Mouse (Mus musculus): Measurements from ENCODE around the gene Fam193a. TPM values are rescaled to one million over a fixed set of nuclear protein-coding genes. Genes with fewer than 3 reads are reported as not detected.

The Fam193a gene
- polyA plus RNA-seq, 1 experiment from 2014 or later = 14.1 TPM

DNA sequence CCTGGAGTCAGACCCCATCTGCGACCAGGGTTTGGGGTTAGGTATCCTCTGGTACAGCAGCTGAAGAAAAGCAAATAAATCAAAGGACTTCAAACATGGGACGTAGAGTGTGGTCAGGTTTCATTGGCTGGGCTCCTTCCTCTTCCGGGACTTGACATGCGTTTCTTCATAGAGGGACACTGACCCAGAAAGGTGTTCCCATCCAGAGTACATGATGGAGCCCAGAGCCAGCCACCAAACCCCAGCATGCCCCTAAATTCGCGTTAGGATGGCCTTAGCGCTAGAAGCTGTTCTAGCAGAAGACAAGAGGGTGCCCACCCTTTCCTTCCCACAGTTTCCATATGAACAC, 144.5 kb downstream of the Fam193a start:
- Histone ChIP-seq H3K36me3 (no peaks in the 10 kb centered on the region), H3K27ac (no peak overlapping the region), H3K9ac (no peak overlapping the region; the same call in 1 of the 2 replicates), H3K4me2 (replicated peaks) (peak overlapping the region; percentile 97), H3K9me3 (no peaks in the 10 kb centered on the region), H3K27me3 (replicated peaks) (peaks cover 13% of the 10 kb centered on the region), H3K4me3 (peak overlapping the region; percentile 60), H3K4me1 (peaks cover 11% of the 10 kb centered on the region; the same call in 1 of the 2 replicates)
- peak; percentile 27; the same call in 1 of the 2 replicates for ATAC-seq (ENCODE audit: low FRiP score, low read depth)
- WGBS = 29% methylated on average over 7 of the region's 7 CpGs

- Histone ChIP-seq H3K27ac (no peak overlapping the region), H3K27me3 (replicated peaks) (peaks cover 13% of the 10 kb centered on the region), H3K9ac (no peak overlapping the region), H3K4me3 (no peak overlapping the region), H3K4me1 (peaks cover 11% of the 10 kb centered on the region; the same call in 1 of the 2 replicates), H3K4me2 (replicated peaks) (no peak overlapping the region), H3K9me3 (no peaks in the 10 kb centered on the region), H3K36me3 (no peaks in the 10 kb centered on the region)
- no peak for ATAC-seq (ENCODE audit: low FRiP score, low read depth)
Measured at GRCm38 (mm10) chr5:34515096-34515495, 145.4 kb downstream of the Fam193a start.

DNA sequence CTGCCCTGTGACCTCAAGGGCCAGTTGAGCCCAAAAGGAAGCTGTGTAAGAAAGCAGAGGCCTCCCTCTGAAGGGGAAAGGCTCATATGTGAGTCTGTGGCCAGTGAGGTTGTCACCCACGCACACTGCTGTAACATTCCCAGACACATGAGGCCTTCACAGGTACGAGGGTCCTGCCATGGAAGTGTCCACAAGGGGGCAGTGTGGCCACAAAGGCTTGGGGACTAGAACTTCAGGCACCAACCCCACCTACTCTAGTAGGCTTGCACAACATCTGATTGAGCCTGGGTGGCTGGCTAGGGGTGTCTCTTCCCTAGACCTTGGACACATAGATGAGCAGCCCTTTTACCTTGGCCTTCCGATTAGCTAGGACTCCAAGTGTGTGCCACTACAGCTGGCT, 148.2 kb downstream of the Fam193a start:
- WGBS = 29% methylated on average over 3 of the region's 3 CpGs

GRCm38 (mm10) chr5:34519389-34519910, 149.7 kb downstream of the Fam193a start:
- H3K36me3 ChIP-seq = no peaks in the 10 kb centered on the region
- H3K4me1 ChIP-seq = no peaks in the 10 kb centered on the region
- H3K4me2 ChIP-seq (replicated peaks) = no peak overlapping the region
- H3K27me3 ChIP-seq (replicated peaks) = no peaks in the 10 kb centered on the region; the same call in 1 of the 2 replicates
- WGBS = 81% methylated on average over 9 of the region's 9 CpGs
- no peak overlapping the region for H3K4me3 ChIP-seq
- no peak overlapping the region for H3K9ac ChIP-seq
- no peak overlapping the region for H3K27ac ChIP-seq
- H3K9me3 ChIP-seq = no peaks in the 10 kb centered on the region
- no peak for ATAC-seq (ENCODE audit: low FRiP score, low read depth)

More for the DNA sequence above, 148.2 kb downstream of the Fam193a start:
- Histone ChIP-seq H3K9ac (no peak overlapping the region), H3K9me3 (no peaks in the 10 kb centered on the region), H3K27ac (no peak overlapping the region), H3K4me1 (peaks cover 11% of the 10 kb centered on the region; the same call in 1 of the 2 replicates), H3K4me3 (no peak overlapping the region), H3K27me3 (replicated peaks) (peaks cover 4% of the 10 kb centered on the region), H3K36me3 (no peaks in the 10 kb centered on the region), H3K4me2 (replicated peaks) (no peak overlapping the region)
- no peak for ATAC-seq (ENCODE audit: low FRiP score, low read depth)

DNA sequence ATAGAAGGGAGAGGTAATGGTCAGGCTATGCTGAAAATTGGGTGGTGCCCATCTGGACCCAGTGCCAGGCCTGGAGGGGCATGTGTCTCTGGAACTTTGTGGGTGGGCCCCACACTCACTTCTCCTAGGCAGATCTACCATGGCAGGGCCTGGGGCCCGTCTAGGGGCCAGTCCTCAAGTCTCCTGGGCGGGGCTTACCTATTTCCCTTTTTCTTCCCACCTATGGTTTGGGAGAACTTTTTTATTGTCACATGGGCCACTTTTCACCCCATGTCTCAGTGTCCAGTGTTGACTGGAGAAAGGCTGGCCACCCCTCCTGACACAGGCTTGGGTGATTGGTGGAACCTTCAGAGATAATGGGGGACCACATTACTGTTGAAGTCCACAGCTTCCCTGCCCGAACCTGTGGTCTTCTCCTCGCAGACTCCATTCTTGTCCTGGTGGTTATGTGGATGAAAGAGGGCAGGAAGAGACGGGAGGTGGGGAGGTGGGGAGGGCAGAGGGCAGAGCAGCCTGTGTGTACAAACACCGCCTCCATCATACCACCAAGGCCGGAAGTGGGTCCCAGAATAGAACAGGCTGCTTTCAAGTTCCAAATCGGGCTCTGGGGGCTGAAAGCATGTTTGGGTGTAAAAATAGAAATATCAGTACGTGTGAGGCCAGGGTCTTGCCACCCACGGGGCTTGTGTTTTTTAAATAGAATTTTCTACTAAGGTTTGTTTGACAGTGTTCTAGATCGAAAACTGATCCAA, 150.9 kb downstream of the Fam193a start:
- Histone ChIP-seq H3K27ac (no peak overlapping the region), H3K9me3 (no peaks in the 10 kb centered on the region), H3K36me3 (no peaks in the 10 kb centered on the region), H3K4me2 (replicated peaks) (no peak overlapping the region), H3K4me3 (no peak overlapping the region), H3K9ac (no peak overlapping the region), H3K27me3 (replicated peaks) (no peaks in the 10 kb centered on the region; the same call in 1 of the 2 replicates), H3K4me1 (no peaks in the 10 kb centered on the region)
- no peak for ATAC-seq (ENCODE audit: low FRiP score, low read depth)
- WGBS = 83% methylated on average over 11 of the region's 11 CpGs

DNA sequence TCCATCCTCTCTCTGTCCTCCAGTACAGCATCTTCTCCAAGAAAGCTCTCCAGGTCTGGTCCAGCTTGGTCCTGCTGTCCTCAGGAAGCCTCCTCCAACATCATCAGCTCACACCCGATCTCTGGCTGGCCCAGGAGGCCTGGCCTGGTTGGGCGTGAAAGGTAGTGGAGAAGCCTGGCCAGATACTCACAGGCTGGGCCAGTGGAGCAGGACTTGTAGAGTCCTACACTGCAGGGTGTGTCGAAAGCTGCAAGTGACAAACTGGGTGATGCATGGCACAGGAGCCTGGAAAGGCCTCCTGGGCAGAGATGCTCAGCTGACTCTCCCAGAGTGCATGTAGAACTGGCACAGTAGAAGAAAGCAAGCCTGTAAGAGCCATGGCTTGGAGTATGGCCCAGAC, 151.6 kb downstream of the Fam193a start:
- H3K4me2 ChIP-seq (replicated peaks) = no peak overlapping the region
- no peak overlapping the region for H3K4me3 ChIP-seq
- no peak overlapping the region for H3K9ac ChIP-seq
- no peaks in the 10 kb centered on the region for H3K9me3 ChIP-seq
- ATAC-seq (ENCODE audit: low FRiP score, low read depth) = no peak
- H3K27ac ChIP-seq = no peak overlapping the region
- 85% methylated on average over 3 of the region's 3 CpGs for WGBS
- H3K4me1 ChIP-seq = no peaks in the 10 kb centered on the region
- peaks cover 4% of the 10 kb centered on the region; the same call in 1 of the 2 replicates for H3K27me3 ChIP-seq (replicated peaks)
- H3K36me3 ChIP-seq = no peaks in the 10 kb centered on the region

DNA sequence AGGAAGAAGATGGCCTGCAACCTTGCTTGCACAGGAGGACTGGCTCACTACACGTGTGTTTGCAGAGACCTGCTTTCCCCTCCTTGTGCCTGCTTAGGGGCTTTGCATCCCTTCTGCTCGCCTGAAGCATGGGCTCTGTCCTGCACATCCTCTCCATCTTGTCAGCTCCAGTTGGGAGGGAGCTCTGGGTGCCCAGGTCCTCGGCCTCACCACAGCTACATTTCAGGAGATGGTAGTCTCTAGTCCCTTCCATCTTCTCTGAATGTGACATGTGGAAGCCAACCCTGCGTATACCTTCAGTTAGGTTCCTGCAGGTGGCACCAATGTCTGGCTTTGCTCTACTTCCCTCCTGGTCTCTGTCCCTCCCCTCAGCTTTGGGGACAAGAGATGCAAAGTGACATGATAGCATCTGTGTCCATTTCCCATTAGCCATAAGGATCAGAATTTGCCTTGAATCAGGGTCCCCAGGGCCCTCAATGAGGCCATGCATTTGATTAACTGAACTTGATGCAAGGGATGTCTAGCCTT, 154.3 kb downstream of the Fam193a start:
- H3K4me1 ChIP-seq = no peaks in the 10 kb centered on the region
- H3K4me3 ChIP-seq = no peak overlapping the region
- ATAC-seq (ENCODE audit: low FRiP score, low read depth) = no peak
- peaks cover 9% of the 10 kb centered on the region; the same call in 1 of the 2 replicates for H3K27me3 ChIP-seq (replicated peaks)
- no peak overlapping the region for H3K4me2 ChIP-seq (replicated peaks)
- H3K9ac ChIP-seq = no peak overlapping the region
- H3K27ac ChIP-seq = no peak overlapping the region
- no peaks in the 10 kb centered on the region for H3K36me3 ChIP-seq
- no peaks in the 10 kb centered on the region for H3K9me3 ChIP-seq
- 58% methylated on average over 4 of the region's 4 CpGs for WGBS

GRCm38 (mm10) chr5:34524511-34524910, 154.8 kb downstream of the Fam193a start:
- Histone ChIP-seq H3K4me3 (no peak overlapping the region), H3K9ac (no peak overlapping the region), H3K4me1 (no peaks in the 10 kb centered on the region), H3K27ac (no peak overlapping the region), H3K9me3 (no peaks in the 10 kb centered on the region), H3K4me2 (replicated peaks) (no peak overlapping the region), H3K27me3 (replicated peaks) (peaks cover 9% of the 10 kb centered on the region; the same call in 1 of the 2 replicates), H3K36me3 (no peaks in the 10 kb centered on the region)
- ATAC-seq (ENCODE audit: low FRiP score, low read depth) = no peak

- H3K27me3 ChIP-seq (replicated peaks) = peaks cover 9% of the 10 kb centered on the region; the same call in 1 of the 2 replicates
- no peaks in the 10 kb centered on the region for H3K9me3 ChIP-seq
- peak within 1 kb of the TSS; percentile 66 for H3K4me2 ChIP-seq (replicated peaks)
- 3% methylated on average over 38 of the region's 38 CpGs for WGBS
- H3K9ac ChIP-seq = peak within 1 kb of the TSS; percentile 33
- H3K4me3 ChIP-seq = peak within 1 kb of the TSS; percentile 42
- H3K27ac ChIP-seq = no peak within 1 kb of the TSS
- no peaks in the 10 kb centered on the region for H3K4me1 ChIP-seq
- ATAC-seq (ENCODE audit: low FRiP score, low read depth) = peak; percentile 81
- H3K36me3 ChIP-seq = no peaks in the 10 kb centered on the region
Measured at GRCm38 (mm10) chr5:34525663-34526476, 156.1 kb downstream of the Fam193a start, which contains the start of gene Sh3bp2. Sh3bp2 (plus strand) TSS chr5:34525838.

DNA sequence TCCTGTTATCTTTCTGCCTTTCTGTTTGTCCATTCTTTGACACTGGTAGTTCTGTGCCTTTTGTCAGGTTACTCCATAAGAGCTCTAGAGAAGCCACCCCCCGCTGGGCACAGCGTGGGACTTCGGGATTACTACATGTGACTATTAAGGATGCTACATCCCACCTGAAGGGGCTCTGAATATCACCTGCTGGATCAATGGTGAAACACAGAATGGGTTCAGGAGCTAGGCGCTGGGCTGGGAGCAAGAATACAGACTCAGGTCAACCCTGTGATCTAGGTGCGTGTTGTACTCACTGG, 156.7 kb downstream of the Fam193a start:
- peaks cover 9% of the 10 kb centered on the region; the same call in 1 of the 2 replicates for H3K27me3 ChIP-seq (replicated peaks)
- H3K4me3 ChIP-seq = no peak overlapping the region
- no peak for ATAC-seq (ENCODE audit: low FRiP score, low read depth)
- no peaks in the 10 kb centered on the region for H3K36me3 ChIP-seq
- 38% methylated on average over 5 of the region's 5 CpGs for WGBS
- H3K9me3 ChIP-seq = no peaks in the 10 kb centered on the region
- H3K4me2 ChIP-seq (replicated peaks) = peak overlapping the region; percentile 66
- H3K4me1 ChIP-seq = no peaks in the 10 kb centered on the region
- no peak overlapping the region for H3K27ac ChIP-seq
- H3K9ac ChIP-seq = no peak overlapping the region

DNA sequence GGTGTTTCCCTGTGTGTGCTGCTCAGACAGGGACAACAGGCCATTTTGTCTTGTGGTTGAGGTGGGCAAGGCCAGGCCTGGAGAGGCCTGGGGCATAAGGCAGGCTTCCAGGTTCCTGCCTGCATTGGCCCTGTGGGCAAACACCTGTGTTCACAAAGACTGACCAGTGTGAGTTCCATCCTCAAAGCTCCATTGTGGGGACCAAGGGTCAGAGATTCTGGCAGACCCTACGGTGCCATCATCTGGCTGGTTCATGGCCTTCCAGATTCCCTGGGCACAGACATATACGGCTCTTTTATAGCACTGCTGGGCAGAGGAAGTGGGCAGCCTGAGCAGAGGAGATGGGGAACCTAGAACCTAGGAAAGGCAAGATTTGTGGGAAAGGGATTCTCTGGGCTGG, 157.6 kb downstream of the Fam193a start:
- no peak overlapping the region for H3K27ac ChIP-seq
- no peak overlapping the region for H3K4me3 ChIP-seq
- H3K4me1 ChIP-seq = no peaks in the 10 kb centered on the region
- no peak overlapping the region for H3K9ac ChIP-seq
- WGBS = 82% methylated on average over 2 of the region's 2 CpGs
- no peak for ATAC-seq (ENCODE audit: low FRiP score, low read depth)
- no peaks in the 10 kb centered on the region for H3K36me3 ChIP-seq
- no peak overlapping the region for H3K4me2 ChIP-seq (replicated peaks)
- H3K9me3 ChIP-seq = no peaks in the 10 kb centered on the region
- peaks cover 9% of the 10 kb centered on the region; the same call in 1 of the 2 replicates for H3K27me3 ChIP-seq (replicated peaks)

GRCm38 (mm10) chr5:34528724-34529123, 159.0 kb downstream of the Fam193a start:
- Histone ChIP-seq H3K27ac (no peak overlapping the region), H3K4me2 (replicated peaks) (no peak overlapping the region), H3K9me3 (no peaks in the 10 kb centered on the region), H3K27me3 (replicated peaks) (peaks cover 9% of the 10 kb centered on the region; the same call in 1 of the 2 replicates), H3K36me3 (no peaks in the 10 kb centered on the region), H3K4me1 (no peaks in the 10 kb centered on the region), H3K9ac (no peak overlapping the region), H3K4me3 (no peak overlapping the region)
- 84% methylated on average over 5 of the region's 5 CpGs for WGBS
- ATAC-seq (ENCODE audit: low FRiP score, low read depth) = no peak
